Mouse (Mus musculus) MEL (cell line): Measurements from ENCODE around the gene Kcnh4. TPM values are rescaled to one million over a fixed set of nuclear protein-coding genes. Genes with fewer than 3 reads are reported as not detected.

ENCODE experiments used
- DNase-seq: peaks from one replicate; pipeline ENCODE4 v3.0.0; 2011; ENCODE audit warnings: low read depth, low spot score
- H3K27ac ChIP-seq: 2 replicates; pipeline ENCODE4 v1.5.1; 2012; ENCODE audit warnings: low read depth, mild to moderate bottlenecking, control low read depth, low read length, moderate library complexity; ENCODE audit not compliant: control insufficient read depth
- H3K27me3 ChIP-seq, 2 experiments: fragments of 150-350 bp in 1 of 2; sonication (generic) in 1 of 2; 2 replicates each; pipeline ENCODE4 v1.6.1; 2012; ENCODE audit warnings: low read length in 2 of 2, mild to moderate bottlenecking in 2 of 2, improper control_type of control experiment in 1 of 2, moderate library complexity in 1 of 2; ENCODE audit not compliant: insufficient read depth in 2 of 2, control insufficient read depth in 1 of 2
- H3K36me3 ChIP-seq, 2 experiments: 2 replicates each; pipeline ENCODE4 v1.6.1; 2012 to 2014; ENCODE audit warnings: low read length in 2 of 2, improper control_type of control experiment in 1 of 2, inconsistent platforms in 1 of 2, mild to moderate bottlenecking in 1 of 2; ENCODE audit not compliant: insufficient read depth in 2 of 2, control insufficient read depth in 1 of 2
- H3K4me1 ChIP-seq, 2 experiments: fragments of 150-350 bp in 1 of 2; sonication (generic) in 1 of 2; 2 replicates each; pipeline ENCODE4 v1.6.1; 2012; ENCODE audit warnings: low read length in 2 of 2, improper control_type of control experiment in 1 of 2, mild to moderate bottlenecking in 1 of 2; ENCODE audit not compliant: insufficient read depth in 2 of 2, control insufficient read depth in 1 of 2
- H3K4me3 ChIP-seq, 2 experiments: fragments of 150-350 bp in 1 of 2; sonication (generic) in 1 of 2; 2 replicates each; pipeline ENCODE4 v1.5.1; 2012; ENCODE audit warnings: low read depth in 2 of 2, low read length in 2 of 2, mild to moderate bottlenecking in 2 of 2, moderate library complexity in 2 of 2, control low read depth in 1 of 2, improper control_type of control experiment in 1 of 2; ENCODE audit not compliant: control insufficient read depth in 1 of 2, insufficient read depth in 1 of 2
- H3K79me2 ChIP-seq: 2 replicates; pipeline ENCODE4 v1.6.1; 2012; ENCODE audit warnings: mild to moderate bottlenecking, low read length, moderate library complexity; ENCODE audit not compliant: control insufficient read depth, poor library complexity, insufficient read depth
- H3K9ac ChIP-seq: 2 replicates; pipeline ENCODE4 v1.6.1; 2012; ENCODE audit warnings: low read depth, mild to moderate bottlenecking, control low read depth, low read length, moderate library complexity; ENCODE audit not compliant: control insufficient read depth, poor library complexity, severe bottlenecking
- H3K9me3 ChIP-seq: fragments of 150-350 bp; sonication (generic); replicated peaks from 2 replicates; pipeline ENCODE4 v1.6.1; 2012; ENCODE audit warnings: mild to moderate bottlenecking, low read length, improper control_type of control experiment, moderate library complexity; ENCODE audit not compliant: insufficient read depth
- BHLHE40 ChIP-seq: IDR thresholded peaks from 2 replicates; pipeline ENCODE4 v1.6.1; 2012; ENCODE audit warnings: low read depth, mild to moderate bottlenecking, inconsistent platforms, low read length, improper control_type of control experiment, borderline replicate concordance
- CHD1 ChIP-seq: IDR thresholded peaks from 2 replicates; pipeline ENCODE4 v1.6.1; 2012; ENCODE audit warnings: low read depth, mild to moderate bottlenecking, inconsistent platforms, low read length, improper control_type of control experiment
- CHD2 ChIP-seq: IDR thresholded peaks from 2 replicates; pipeline ENCODE4 v1.6.1; 2011; ENCODE audit warnings: low read length, improper control_type of control experiment
- ELF1 ChIP-seq: IDR thresholded peaks from 2 replicates; pipeline ENCODE4 v1.6.1; 2014; ENCODE audit warnings: low read depth, mild to moderate bottlenecking, inconsistent platforms, low read length, improper control_type of control experiment, moderate library complexity
- EP300 ChIP-seq, 2 experiments: IDR thresholded peaks; 2 replicates each; pipeline ENCODE4 v1.6.1; 2011; ENCODE audit warnings: improper control_type of control experiment in 2 of 2, low read length in 2 of 2, low read depth in 1 of 2, mild to moderate bottlenecking in 1 of 2
- ETS1 ChIP-seq: IDR thresholded peaks from 2 replicates; pipeline ENCODE4 v1.6.1; 2012; ENCODE audit warnings: low read depth, mild to moderate bottlenecking, inconsistent platforms, low read length, improper control_type of control experiment, moderate library complexity
- GABPA ChIP-seq: IDR thresholded peaks from 2 replicates; pipeline ENCODE4 v1.6.1; 2012; ENCODE audit warnings: low read depth, mild to moderate bottlenecking, inconsistent platforms, low read length, improper control_type of control experiment, moderate library complexity
- GATA1 ChIP-seq: IDR thresholded peaks from 2 replicates; pipeline ENCODE4 v1.6.1; 2011; ENCODE audit warnings: low read depth, low read length, improper control_type of control experiment
- HCFC1 ChIP-seq: IDR thresholded peaks from 2 replicates; pipeline ENCODE4 v1.6.1; 2012; ENCODE audit warnings: low read depth, mild to moderate bottlenecking, inconsistent platforms, low read length, improper control_type of control experiment, moderate library complexity
- JUND ChIP-seq: IDR thresholded peaks from 2 replicates; pipeline ENCODE4 v1.6.1; 2011; ENCODE audit warnings: low read depth, mild to moderate bottlenecking, improper control_type of control experiment, low read length
- MAFK ChIP-seq: IDR thresholded peaks from 2 replicates; pipeline ENCODE4 v1.6.1; 2011; ENCODE audit warnings: low read depth, mild to moderate bottlenecking, low read length, improper control_type of control experiment, borderline replicate concordance
- MAZ ChIP-seq: IDR thresholded peaks from 2 replicates; pipeline ENCODE4 v1.6.1; 2012; ENCODE audit warnings: low read depth, mild to moderate bottlenecking, inconsistent platforms, low read length, improper control_type of control experiment
- MXI1 ChIP-seq: IDR thresholded peaks from 2 replicates; pipeline ENCODE4 v1.6.1; 2011; ENCODE audit warnings: mild to moderate bottlenecking, low read depth, low read length, improper control_type of control experiment
- MYB ChIP-seq: IDR thresholded peaks from 2 replicates; pipeline ENCODE4 v1.6.1; 2011; ENCODE audit warnings: mild to moderate bottlenecking, low read depth, low read length, improper control_type of control experiment
- NRF1 ChIP-seq: IDR thresholded peaks from 2 replicates; pipeline ENCODE4 v1.6.1; 2014; ENCODE audit warnings: low read depth, mild to moderate bottlenecking, inconsistent platforms, low read length, improper control_type of control experiment, moderate library complexity; ENCODE audit not compliant: poor library complexity, insufficient read depth, severe bottlenecking
- POLR2A ChIP-seq, 2 experiments: IDR thresholded peaks; 2 replicates each; pipeline ENCODE4 v1.6.1; 2011 to 2012; ENCODE audit warnings: low read length in 2 of 2, mild to moderate bottlenecking in 2 of 2, control low read depth in 1 of 2, improper control_type of control experiment in 1 of 2, low read depth in 1 of 2, moderate library complexity in 1 of 2; ENCODE audit not compliant: control insufficient read depth in 1 of 2, insufficient read depth in 1 of 2, poor library complexity in 1 of 2
- POLR2AphosphoS2 ChIP-seq: IDR thresholded peaks from 2 replicates; pipeline ENCODE4 v1.6.1; 2011; ENCODE audit warnings: low read length, improper control_type of control experiment
- RCOR1 ChIP-seq: IDR thresholded peaks from 2 replicates; pipeline ENCODE4 v1.6.1; 2012; ENCODE audit warnings: low read depth, mild to moderate bottlenecking, inconsistent platforms, low read length, improper control_type of control experiment
- SIN3A ChIP-seq: IDR thresholded peaks from 2 replicates; pipeline ENCODE4 v1.6.1; 2012; ENCODE audit warnings: low read length, improper control_type of control experiment, inconsistent platforms
- TAL1 ChIP-seq: IDR thresholded peaks from 2 replicates; pipeline ENCODE4 v1.6.1; 2012; ENCODE audit warnings: mild to moderate bottlenecking, inconsistent platforms, low read length, moderate library complexity, mixed read lengths
- TBP ChIP-seq: IDR thresholded peaks from 2 replicates; pipeline ENCODE4 v1.8.0; 2011; ENCODE audit warnings: low read depth, low read length, improper control_type of control experiment
- TCF12 ChIP-seq: IDR thresholded peaks from 2 replicates; pipeline ENCODE4 v1.6.1; 2014; ENCODE audit warnings: low read depth, mild to moderate bottlenecking, inconsistent platforms, low read length, improper control_type of control experiment, moderate library complexity
- ZKSCAN1 ChIP-seq: IDR thresholded peaks from 2 replicates; pipeline ENCODE4 v1.6.1; 2012; ENCODE audit warnings: low read depth, mild to moderate bottlenecking, inconsistent platforms, low read length, improper control_type of control experiment, moderate library complexity
- ZMIZ1 ChIP-seq: IDR thresholded peaks from 2 replicates; pipeline ENCODE4 v1.6.1; 2012; ENCODE audit warnings: low read depth, mild to moderate bottlenecking, inconsistent platforms, low read length, improper control_type of control experiment, moderate library complexity
- ZNF384 ChIP-seq: IDR thresholded peaks from 2 replicates; pipeline ENCODE4 v1.6.1; 2012; ENCODE audit warnings: low read depth, mild to moderate bottlenecking, inconsistent platforms, low read length, improper control_type of control experiment
- polyA plus RNA-seq, 2 experiments: library from polyadenylated mRNA; stranded (reverse) in 1 of 2; unstranded in 1 of 2; fragments of >175 nt in 1 of 2; fragments of >200 nt in 1 of 2; gene quantifications; 2 replicates each; pipeline versions ENCODE4 v1.2.1 to v1.2.4; 2012; ENCODE audit warnings: low replicate concordance in 2 of 2, low read depth in 1 of 2; ENCODE audit not compliant: insufficient read length in 2 of 2, insufficient read depth in 1 of 2, missing spikeins in 1 of 2
- total RNA-seq: library from RNA; depleted of rRNA; stranded (reverse); fragments of 300-350 nt; gene quantifications from 2 replicates; pipeline ENCODE4 v1.2.3, GENCODE M21; 2012

Gene Kcnh4
- total and polyA plus RNA-seq, 3 experiments = 0.04 to 0.08 TPM; not detected in 1

DNA sequence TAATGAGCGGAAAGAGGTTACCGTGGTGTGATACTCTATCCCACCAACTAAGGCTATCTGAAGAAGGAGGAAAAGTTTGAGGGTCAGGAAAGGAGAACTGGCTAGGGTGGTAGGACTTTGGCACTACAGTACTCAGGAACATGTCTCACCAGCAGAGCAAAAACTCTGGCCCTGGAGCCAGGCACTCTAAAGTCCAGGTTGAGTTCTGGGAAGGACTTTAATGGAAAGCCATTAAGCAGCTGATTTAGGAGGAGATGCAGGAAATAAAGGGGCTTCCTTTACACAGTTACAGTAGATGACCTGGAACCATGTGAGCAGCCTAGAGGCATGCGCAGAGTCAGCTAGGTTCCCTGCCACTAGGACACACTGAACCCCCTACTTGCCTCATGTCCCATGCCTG is 32.5 kb downstream of the Kcnh4 start:
- H3K9ac ChIP-seq = no peak overlapping the region
- no peak overlapping the region for H3K4me3 ChIP-seq
- no peak for TF ChIP-seq ZKSCAN1
- no peak for TF ChIP-seq MAFK
- TF ChIP-seq MAZ = no peak
- no peak for DNase-seq
- peaks cover 77% of the 10 kb centered on the region for H3K79me2 ChIP-seq
- H3K36me3 ChIP-seq = peaks cover 15 to 62% of the 10 kb centered on the region in 2 experiments
- no peaks in the 10 kb centered on the region for H3K27me3 ChIP-seq
- H3K27ac ChIP-seq = no peak overlapping the region; the same call in 1 of the 2 replicates
- H3K4me1 ChIP-seq = peaks cover 31 to 42% of the 10 kb centered on the region in 2 experiments
- no peaks in the 10 kb centered on the region for H3K9me3 ChIP-seq

DNA sequence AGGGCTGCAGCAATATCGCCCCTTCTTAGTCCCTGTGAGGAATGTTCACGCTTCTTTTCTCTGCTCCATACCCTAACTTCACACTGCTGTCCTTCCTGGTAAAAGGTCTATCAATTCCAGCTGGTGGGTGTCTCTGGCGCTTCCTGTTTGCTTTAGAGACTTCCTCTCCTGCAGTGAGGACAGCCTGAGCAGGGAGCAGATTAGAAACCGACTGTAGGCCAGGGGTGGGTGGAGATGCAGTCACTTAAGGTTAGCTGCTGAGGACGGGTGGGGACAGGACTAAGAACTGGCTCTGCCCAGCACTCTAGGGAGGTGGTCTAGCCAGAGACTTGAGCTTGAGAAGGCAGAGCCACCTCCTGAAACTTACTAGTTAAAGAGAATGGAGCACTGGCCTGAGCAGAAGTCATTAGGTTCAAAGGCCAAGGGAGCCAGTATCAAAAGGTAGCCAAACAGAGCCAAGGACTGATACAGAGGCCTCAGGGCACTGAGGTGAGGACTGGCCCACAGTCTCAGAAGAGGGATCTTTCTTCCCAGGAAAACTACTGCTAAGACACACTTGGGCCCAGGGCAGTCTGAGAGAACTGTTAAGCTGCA is 34.7 kb downstream of the Kcnh4 start:
- Histone ChIP-seq H3K9me3 (no peaks in the 10 kb centered on the region), H3K27me3 (no peaks in the 10 kb centered on the region), H3K4me3 (no peak overlapping the region), H3K4me1 (peaks cover 42 to 53% of the 10 kb centered on the region in 2 experiments), H3K36me3 (peaks cover 18 to 63% of the 10 kb centered on the region in 2 experiments), H3K79me2 (peaks cover 74% of the 10 kb centered on the region), H3K27ac (peak overlapping the region; percentile 65), H3K9ac (peak overlapping the region; percentile 33)
- TF ChIP-seq JUND (0 out of 2 replicates have a peak, but pooled peaks have one; percentile 18), HCFC1 (peak; percentile 69), GATA1 (peak; percentile 67; the same call in 1 of the 2 replicates), CHD2 (no peak), POLR2A (IDR thresholded peaks at IDR 0.05; ENCODE audit: control insufficient read depth in 1 of 2, insufficient read depth in 1 of 2, low read depth in 1 of 2, low read length in 2 of 2, poor library complexity in 1 of 2) (peak in 1 of 2 experiments; percentile 31; a peak in 1 of 4 replicates), NRF1 (no peak), MYB (peak; percentile 31; the same call in 1 of the 2 replicates), RCOR1 (peak; percentile 62), TBP (peak; percentile 53; the same call in 1 of the 2 replicates), ELF1 (peak; percentile 86), ZNF384 (no peak), ZMIZ1 (no peak), GABPA (no peak), CHD1 (0 out of 2 replicates have a peak, but pooled peaks have one; percentile 40), TAL1 (peak; percentile 51), MXI1 (peak; percentile 64), POLR2AphosphoS2 (no peak), MAZ (0 out of 2 replicates have a peak, but pooled peaks have one; percentile 35), EP300 (IDR thresholded peaks at IDR 0.05; ENCODE audit: low read depth in 1 of 2, low read length in 2 of 2) (peak; percentile 79), BHLHE40 (peak; percentile 16; the same call in 1 of the 2 replicates), TCF12 (peak; percentile 56; the same call in 1 of the 2 replicates), ZKSCAN1 (no peak), SIN3A (peak; percentile 92), ETS1 (peak; percentile 91)
- peak; percentile 85 for DNase-seq
